Mouse (Mus musculus): Measurements from ENCODE around the gene Fem1a. TPM values are rescaled to one million over a fixed set of nuclear protein-coding genes. Genes with fewer than 3 reads are reported as not detected.

Gene Fem1a
- polyA plus RNA-seq, 1 experiment from 2014 or later, result 18.0 TPM

GRCm38 (mm10) chr17:56300186-56300585 is 43.6 kb downstream of the Fem1a start, which contains the start of gene Arrdc5:
TSS of gene Arrdc5 (minus strand) at chr17:56300286.
- Histone ChIP-seq H3K9me3 (replicated peaks; ENCODE audit: control insufficient read depth, low read length) (no peaks in the 10 kb centered on the region), H3K27me3 (replicated peaks; ENCODE audit: control insufficient read depth, insufficient read depth, low read length) (no peaks in the 10 kb centered on the region), H3K4me3 (ENCODE audit: low read depth, low read length) (no peak within 1 kb of the TSS), H3K4me2 (ENCODE audit: low read length) (no peak within 1 kb of the TSS), H3K9ac (ENCODE audit: low read length) (no peak within 1 kb of the TSS), H3K27ac (ENCODE audit: low read depth, low read length) (no peak within 1 kb of the TSS), H3K4me1 (ENCODE audit: control insufficient read depth, insufficient read depth, low read length) (peaks cover 19% of the 10 kb centered on the region), H3K36me3 (ENCODE audit: control insufficient read depth, insufficient read depth, low read length) (no peaks in the 10 kb centered on the region)
- DNase-seq (ENCODE audit: low spot score), result no peak
- WGBS, result 91% methylated on average over 9 of the region's 9 CpGs
- ATAC-seq, result no peak

- 25% methylated on average over 13 of the region's 13 CpGs for WGBS
- DNase-seq (ENCODE audit: low spot score) (peak; percentile 8), ATAC-seq (0 out of 2 replicates have a peak, but pooled peaks have one; percentile 1)
- Histone ChIP-seq H3K27me3 (replicated peaks; ENCODE audit: control insufficient read depth, insufficient read depth, low read length) (no peaks in the 10 kb centered on the region), H3K9me3 (replicated peaks; ENCODE audit: control insufficient read depth, low read length) (no peaks in the 10 kb centered on the region), H3K4me1 (ENCODE audit: control insufficient read depth, insufficient read depth, low read length) (peaks cover 24% of the 10 kb centered on the region), H3K36me3 (ENCODE audit: control insufficient read depth, insufficient read depth, low read length) (0 out of 2 replicates have a peak, but pooled peaks cover 9% of the 10 kb centered on the region), H3K9ac (ENCODE audit: low read length) (no peak overlapping the region), H3K4me2 (ENCODE audit: low read length) (peak overlapping the region; percentile 88), H3K4me3 (ENCODE audit: low read depth, low read length) (no peak overlapping the region), H3K27ac (ENCODE audit: low read depth, low read length) (peak overlapping the region; percentile 44; the same call in 1 of the 2 replicates)
These were observed 45.9 kb downstream of the Fem1a start for GRCm38 (mm10) chr17:56302363-56302996.

- DNase-seq (ENCODE audit: low spot score) (peak; percentile 86), ATAC-seq (peak; percentile 76)
- Histone ChIP-seq H3K4me1 (ENCODE audit: control insufficient read depth, insufficient read depth, low read length) (peaks cover 24% of the 10 kb centered on the region), H3K9ac (ENCODE audit: low read length) (peak within 1 kb of the TSS; percentile 69), H3K36me3 (ENCODE audit: control insufficient read depth, insufficient read depth, low read length) (peaks cover 16% of the 10 kb centered on the region; the same call in 1 of the 2 replicates), H3K4me3 (ENCODE audit: low read depth, low read length) (peak within 1 kb of the TSS; percentile 76), H3K4me2 (ENCODE audit: low read length) (peak within 1 kb of the TSS; percentile 88), H3K27ac (ENCODE audit: low read depth, low read length) (peak within 1 kb of the TSS; percentile 78), H3K27me3 (replicated peaks; ENCODE audit: control insufficient read depth, insufficient read depth, low read length) (no peaks in the 10 kb centered on the region), H3K9me3 (replicated peaks; ENCODE audit: control insufficient read depth, low read length) (no peaks in the 10 kb centered on the region)
- WGBS, result under 1% methylated on average over 43 of the region's 43 CpGs
These were observed 46.7 kb downstream of the Fem1a start, which contains the start of gene Uhrf1 for GRCm38 (mm10) chr17:56303160-56303846. TSS of gene Uhrf1 (plus strand) at chr17:56303321.

GRCm38 (mm10) chr17:56303847-56304586 is 47.4 kb downstream of the Fem1a start:
- WGBS, result under 1% methylated on average over 67 of the region's 68 CpGs
- H3K27ac ChIP-seq (ENCODE audit: low read depth, low read length), result peak overlapping the region; percentile 78
- peak overlapping the region; percentile 88 for H3K4me2 ChIP-seq (ENCODE audit: low read length)
- ATAC-seq (peak; percentile 96), DNase-seq (ENCODE audit: low spot score) (peak; percentile 98)
- H3K36me3 ChIP-seq (ENCODE audit: control insufficient read depth, insufficient read depth, low read length), result peaks cover 21% of the 10 kb centered on the region
- H3K9me3 ChIP-seq (replicated peaks; ENCODE audit: control insufficient read depth, low read length), result no peaks in the 10 kb centered on the region
- peak overlapping the region; percentile 76 for H3K4me3 ChIP-seq (ENCODE audit: low read depth, low read length)
- H3K27me3 ChIP-seq (replicated peaks; ENCODE audit: control insufficient read depth, insufficient read depth, low read length), result no peaks in the 10 kb centered on the region
- peak overlapping the region; percentile 69 for H3K9ac ChIP-seq (ENCODE audit: low read length)
- H3K4me1 ChIP-seq (ENCODE audit: control insufficient read depth, insufficient read depth, low read length), result peaks cover 24% of the 10 kb centered on the region

- Histone ChIP-seq H3K27me3 (replicated peaks; ENCODE audit: control insufficient read depth, insufficient read depth, low read length) (no peaks in the 10 kb centered on the region), H3K4me1 (ENCODE audit: control insufficient read depth, insufficient read depth, low read length) (peaks cover 24% of the 10 kb centered on the region), H3K9ac (ENCODE audit: low read length) (peak overlapping the region; percentile 69), H3K4me3 (ENCODE audit: low read depth, low read length) (peak overlapping the region; percentile 76), H3K9me3 (replicated peaks; ENCODE audit: control insufficient read depth, low read length) (no peaks in the 10 kb centered on the region), H3K4me2 (ENCODE audit: low read length) (peak overlapping the region; percentile 88), H3K27ac (ENCODE audit: low read depth, low read length) (no peak overlapping the region), H3K36me3 (ENCODE audit: control insufficient read depth, insufficient read depth, low read length) (peaks cover 28% of the 10 kb centered on the region)
- ATAC-seq, result no peak
- DNase-seq (ENCODE audit: low spot score), result no peak
- 18% methylated on average over 11 of the region's 11 CpGs for WGBS
These were observed 48.1 kb downstream of the Fem1a start for GRCm38 (mm10) chr17:56304718-56305117.

GRCm38 (mm10) chr17:56305156-56305555 is 48.5 kb downstream of the Fem1a start:
- ATAC-seq (no peak), DNase-seq (ENCODE audit: low spot score) (no peak)
- no peak overlapping the region for H3K27ac ChIP-seq (ENCODE audit: low read depth, low read length)
- H3K27me3 ChIP-seq (replicated peaks; ENCODE audit: control insufficient read depth, insufficient read depth, low read length), result no peaks in the 10 kb centered on the region
- peak overlapping the region; percentile 76 for H3K4me3 ChIP-seq (ENCODE audit: low read depth, low read length)
- H3K36me3 ChIP-seq (ENCODE audit: control insufficient read depth, insufficient read depth, low read length), result peaks cover 31% of the 10 kb centered on the region
- H3K4me1 ChIP-seq (ENCODE audit: control insufficient read depth, insufficient read depth, low read length), result peaks cover 24% of the 10 kb centered on the region
- 29% methylated on average over 9 of the region's 9 CpGs for WGBS
- peak overlapping the region; percentile 88 for H3K4me2 ChIP-seq (ENCODE audit: low read length)
- peak overlapping the region; percentile 69 for H3K9ac ChIP-seq (ENCODE audit: low read length)
- no peaks in the 10 kb centered on the region for H3K9me3 ChIP-seq (replicated peaks; ENCODE audit: control insufficient read depth, low read length)

- H3K4me3 ChIP-seq (ENCODE audit: low read depth, low read length), result no peak overlapping the region
- H3K9ac ChIP-seq (ENCODE audit: low read length), result 0 out of 2 replicates have a peak overlapping the region, but pooled peaks have one; percentile 69
- H3K36me3 ChIP-seq (ENCODE audit: control insufficient read depth, insufficient read depth, low read length), result peaks cover 37% of the 10 kb centered on the region
- H3K4me1 ChIP-seq (ENCODE audit: control insufficient read depth, insufficient read depth, low read length), result peaks cover 24% of the 10 kb centered on the region
- no peaks in the 10 kb centered on the region for H3K9me3 ChIP-seq (replicated peaks; ENCODE audit: control insufficient read depth, low read length)
- ATAC-seq (no peak), DNase-seq (ENCODE audit: low spot score) (no peak)
- H3K27ac ChIP-seq (ENCODE audit: low read depth, low read length), result no peak overlapping the region
- H3K4me2 ChIP-seq (ENCODE audit: low read length), result peak overlapping the region; percentile 88; the same call in 1 of the 2 replicates
- H3K27me3 ChIP-seq (replicated peaks; ENCODE audit: control insufficient read depth, insufficient read depth, low read length), result no peaks in the 10 kb centered on the region
- WGBS, result 53% methylated on average over 8 of the region's 8 CpGs
These were observed 49.2 kb downstream of the Fem1a start for GRCm38 (mm10) chr17:56305826-56306225.

- no peak overlapping the region for H3K4me2 ChIP-seq (ENCODE audit: low read length)
These were observed 51.5 kb downstream of the Fem1a start for GRCm38 (mm10) chr17:56308088-56308487.

More at GRCm38 (mm10) chr17:56308088-56308487, 51.5 kb downstream of the Fem1a start:
- Histone ChIP-seq H3K27ac (ENCODE audit: low read depth, low read length) (no peak overlapping the region), H3K27me3 (replicated peaks; ENCODE audit: control insufficient read depth, insufficient read depth, low read length) (no peaks in the 10 kb centered on the region), H3K4me3 (ENCODE audit: low read depth, low read length) (no peak overlapping the region), H3K36me3 (ENCODE audit: control insufficient read depth, insufficient read depth, low read length) (peaks cover 57% of the 10 kb centered on the region), H3K4me1 (ENCODE audit: control insufficient read depth, insufficient read depth, low read length) (peaks cover 19% of the 10 kb centered on the region), H3K9ac (ENCODE audit: low read length) (0 out of 2 replicates have a peak overlapping the region, but pooled peaks have one; percentile 25), H3K9me3 (replicated peaks; ENCODE audit: control insufficient read depth, low read length) (no peaks in the 10 kb centered on the region)
- no peak for DNase-seq (ENCODE audit: low spot score)
- no peak for ATAC-seq
- 84% methylated on average over 6 of the region's 6 CpGs for WGBS

Data from forebrain, embryonic 14.5 days (tissue).